Mouse (Mus musculus): ENCODE measurements around the gene Pkdcc. TPM values are rescaled to one million over a fixed set of nuclear protein-coding genes. Genes with fewer than 3 reads are reported as not detected.

Pkdcc gene
- polyA plus RNA-seq, 1 experiment from 2014 or later = 2.8 TPM

DNA sequence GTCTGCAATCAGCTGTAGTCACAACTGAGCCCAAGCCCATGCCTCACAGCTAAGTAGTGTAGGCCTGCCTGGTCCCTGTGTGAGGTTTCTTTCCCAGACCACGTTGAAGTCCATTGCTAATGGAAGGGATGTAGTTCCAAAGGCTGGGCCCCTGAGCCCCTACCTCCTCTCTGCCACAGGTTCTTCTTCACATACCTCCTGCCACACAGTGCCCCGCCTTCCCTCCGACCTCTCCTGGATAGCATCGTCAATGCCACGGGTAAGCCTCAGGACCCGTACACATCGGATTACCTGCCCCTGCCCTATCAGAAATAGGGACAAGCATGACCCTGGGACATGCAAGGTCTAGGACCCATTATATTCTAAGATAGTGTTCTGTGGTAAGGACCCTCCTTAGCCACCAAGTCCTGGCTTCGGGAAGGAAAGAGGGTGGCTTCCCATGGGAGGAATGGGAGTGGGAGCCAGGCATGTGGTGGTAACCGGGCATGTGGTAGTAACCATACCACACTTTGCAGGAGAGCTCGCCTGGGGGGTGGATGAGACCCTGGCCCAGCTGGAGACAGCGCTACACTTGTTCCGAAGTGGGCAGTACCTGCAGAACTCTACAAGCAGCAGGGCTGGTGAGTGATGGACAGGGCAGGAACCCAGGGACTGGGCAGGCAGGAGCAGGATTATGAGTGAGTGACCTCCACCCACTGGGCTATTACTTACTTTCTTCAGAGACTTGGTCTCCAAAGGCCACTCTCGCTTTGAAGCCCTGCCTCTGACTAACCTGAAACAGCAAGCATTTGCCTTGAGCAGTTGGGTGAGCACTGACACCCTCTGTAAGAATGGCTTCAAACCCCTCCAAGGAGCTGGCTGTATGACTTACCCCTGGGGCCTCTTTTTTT, 6.8 kb downstream of the Pkdcc start:
- H3K9me3 ChIP-seq (replicated peaks) = no peaks in the 10 kb centered on the region
- peaks cover 21% of the 10 kb centered on the region for H3K4me1 ChIP-seq (replicated peaks)
- 0 out of 2 replicates have a peak, but pooled peaks cover 7% of the 10 kb centered on the region for H3K36me3 ChIP-seq (replicated peaks)
- no peak overlapping the region for H3K27ac ChIP-seq (replicated peaks)
- H3K4me3 ChIP-seq (replicated peaks) = no peak overlapping the region
- WGBS (ENCODE audit: insufficient replicate concordance) = 72% methylated on average over 13 of the region's 13 CpGs
- ATAC-seq (ENCODE audit: insufficient read depth) = no peak
- no peak overlapping the region for H3K9ac ChIP-seq
- peaks cover 8% of the 10 kb centered on the region for H3K27me3 ChIP-seq
- no peak overlapping the region for H3K4me2 ChIP-seq

DNA sequence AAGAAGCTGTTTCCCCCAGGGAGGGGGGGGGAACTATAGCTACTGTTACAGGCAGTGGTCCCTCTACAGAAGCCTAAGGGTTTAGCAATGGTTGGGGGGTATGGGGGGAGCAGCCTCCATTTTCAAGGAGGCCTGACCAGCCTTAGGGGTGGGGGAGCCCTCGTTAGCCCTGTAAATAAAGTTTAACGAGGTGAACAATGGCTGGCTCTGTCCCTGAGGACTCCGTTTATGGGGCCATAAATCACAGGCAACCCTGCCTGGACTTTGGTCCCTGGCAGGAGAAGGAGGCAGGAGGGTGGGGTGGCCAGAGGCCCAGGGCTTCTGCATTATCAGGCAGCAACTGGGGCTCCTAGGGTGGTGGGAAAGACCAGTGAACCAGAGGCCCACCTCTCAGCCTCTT, 7.6 kb downstream of the Pkdcc start:
- no peak overlapping the region for H3K27ac ChIP-seq (replicated peaks)
- H3K4me1 ChIP-seq (replicated peaks) = peaks cover 21% of the 10 kb centered on the region
- H3K4me3 ChIP-seq (replicated peaks) = no peak overlapping the region
- WGBS (ENCODE audit: insufficient replicate concordance) = 37% methylated on average over 3 of the region's 3 CpGs
- no peaks in the 10 kb centered on the region for H3K9me3 ChIP-seq (replicated peaks)
- H3K4me2 ChIP-seq = no peak overlapping the region
- 0 out of 2 replicates have a peak, but pooled peaks cover 7% of the 10 kb centered on the region for H3K36me3 ChIP-seq (replicated peaks)
- ATAC-seq (ENCODE audit: insufficient read depth) = no peak
- H3K9ac ChIP-seq = no peak overlapping the region
- no peaks in the 10 kb centered on the region for H3K27me3 ChIP-seq

DNA sequence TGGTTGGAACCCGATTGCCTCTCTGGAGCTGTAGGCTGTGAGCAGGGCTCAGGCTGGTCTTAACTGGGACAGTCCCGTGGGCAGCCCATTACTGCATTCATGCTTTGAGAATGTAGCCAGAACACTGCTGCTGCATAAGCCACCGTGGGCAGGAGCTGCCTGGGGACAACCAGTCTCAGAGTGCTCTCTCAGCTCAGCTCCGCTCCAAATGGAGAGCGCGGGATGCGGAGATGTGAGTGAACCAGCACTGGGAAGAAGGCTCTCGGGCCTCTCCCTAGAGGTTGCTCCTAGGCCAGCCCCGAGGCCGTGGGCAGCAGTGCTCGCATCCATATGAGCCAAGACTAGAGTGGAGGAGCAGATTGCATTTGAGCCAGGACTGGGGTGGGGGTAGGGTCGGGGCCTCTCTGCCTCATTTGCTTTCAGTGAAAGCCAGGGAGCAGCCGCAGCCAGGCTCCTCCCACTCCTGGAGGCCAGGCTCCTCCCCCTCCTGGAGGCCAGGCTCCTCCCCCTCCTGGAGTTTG, 9.4 kb downstream of the Pkdcc start:
- H3K4me1 ChIP-seq (replicated peaks) = peaks cover 7% of the 10 kb centered on the region
- no peak for ATAC-seq (ENCODE audit: insufficient read depth)
- no peaks in the 10 kb centered on the region for H3K27me3 ChIP-seq
- H3K9me3 ChIP-seq (replicated peaks) = no peaks in the 10 kb centered on the region
- 69% methylated on average over 13 of the region's 13 CpGs for whole genome bisulfite sequencing (ENCODE audit: insufficient replicate concordance)
- no peak overlapping the region for H3K9ac ChIP-seq
- no peak overlapping the region for H3K4me3 ChIP-seq (replicated peaks)
- H3K27ac ChIP-seq (replicated peaks) = no peak overlapping the region
- H3K4me2 ChIP-seq = no peak overlapping the region
- H3K36me3 ChIP-seq (replicated peaks) = 0 out of 2 replicates have a peak, but pooled peaks cover 7% of the 10 kb centered on the region

DNA sequence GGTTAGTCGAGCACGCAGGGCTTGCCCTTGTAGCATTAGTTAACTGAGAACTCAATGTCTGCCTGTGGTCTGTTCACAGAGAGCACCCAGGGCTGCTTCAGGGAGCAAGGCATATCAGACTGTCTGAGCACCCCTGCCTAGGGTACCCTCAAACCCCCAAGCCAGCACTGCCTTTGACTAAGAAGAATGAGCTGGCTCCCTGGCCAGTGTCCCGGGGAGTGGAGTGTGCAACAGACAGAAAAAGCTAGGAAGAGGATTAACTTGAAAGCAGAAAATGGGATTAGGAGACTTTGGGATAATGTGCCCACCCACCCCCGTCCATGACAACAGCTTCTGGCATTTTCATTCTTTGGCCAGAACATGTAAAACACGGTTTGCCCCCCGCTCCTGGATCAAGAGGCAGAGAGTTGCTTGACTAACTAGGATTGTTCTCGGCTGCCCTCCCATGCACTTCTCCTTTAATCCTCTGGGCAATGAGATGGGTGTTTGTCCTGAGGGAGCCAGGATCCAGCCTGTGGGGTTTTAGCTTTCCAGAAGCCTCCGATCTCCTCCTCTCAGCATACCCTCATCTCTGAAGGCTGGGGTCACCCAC, 11.4 kb downstream of the Pkdcc start:
- Histone ChIP-seq H3K27me3 (no peaks in the 10 kb centered on the region), H3K36me3 (replicated peaks) (0 out of 2 replicates have a peak, but pooled peaks cover 4% of the 10 kb centered on the region), H3K27ac (replicated peaks) (no peak overlapping the region), H3K4me3 (replicated peaks) (no peak overlapping the region), H3K9me3 (replicated peaks) (no peaks in the 10 kb centered on the region), H3K4me2 (no peak overlapping the region), H3K4me1 (replicated peaks) (no peaks in the 10 kb centered on the region), H3K9ac (no peak overlapping the region)
- ATAC-seq (ENCODE audit: insufficient read depth) = no peak
- WGBS (ENCODE audit: insufficient replicate concordance) = 64% methylated on average over 8 of the region's 8 CpGs

DNA sequence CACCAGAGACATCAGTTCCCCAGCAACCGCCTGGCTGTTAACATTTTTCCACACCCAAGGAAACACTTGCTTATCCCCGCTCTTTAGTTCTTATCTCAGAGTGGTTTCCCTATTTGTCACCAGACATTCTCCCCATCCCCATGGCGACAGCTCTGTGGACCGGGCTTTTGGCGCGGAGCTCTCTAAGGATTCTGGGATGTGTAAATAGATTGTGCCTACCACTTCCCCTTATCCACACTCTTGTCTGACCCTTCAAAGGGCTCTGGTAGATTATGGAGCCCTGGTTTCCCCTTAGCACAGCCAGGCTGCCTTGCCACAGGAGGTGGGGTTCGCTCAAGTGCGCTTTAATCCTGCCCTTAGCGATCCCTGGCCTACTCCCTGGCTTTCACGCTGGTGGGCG, 16.3 kb downstream of the Pkdcc start:
- 44% methylated on average over 11 of the region's 11 CpGs for WGBS (ENCODE audit: insufficient replicate concordance)
- H3K9me3 ChIP-seq (replicated peaks) = no peaks in the 10 kb centered on the region
- no peak overlapping the region for H3K27ac ChIP-seq (replicated peaks)
- no peak overlapping the region for H3K4me2 ChIP-seq
- H3K27me3 ChIP-seq = no peaks in the 10 kb centered on the region
- ATAC-seq (ENCODE audit: insufficient read depth) = no peak
- H3K9ac ChIP-seq = no peak overlapping the region
- H3K36me3 ChIP-seq (replicated peaks) = no peaks in the 10 kb centered on the region
- no peak overlapping the region for H3K4me3 ChIP-seq (replicated peaks)
- no peaks in the 10 kb centered on the region for H3K4me1 ChIP-seq (replicated peaks)

DNA sequence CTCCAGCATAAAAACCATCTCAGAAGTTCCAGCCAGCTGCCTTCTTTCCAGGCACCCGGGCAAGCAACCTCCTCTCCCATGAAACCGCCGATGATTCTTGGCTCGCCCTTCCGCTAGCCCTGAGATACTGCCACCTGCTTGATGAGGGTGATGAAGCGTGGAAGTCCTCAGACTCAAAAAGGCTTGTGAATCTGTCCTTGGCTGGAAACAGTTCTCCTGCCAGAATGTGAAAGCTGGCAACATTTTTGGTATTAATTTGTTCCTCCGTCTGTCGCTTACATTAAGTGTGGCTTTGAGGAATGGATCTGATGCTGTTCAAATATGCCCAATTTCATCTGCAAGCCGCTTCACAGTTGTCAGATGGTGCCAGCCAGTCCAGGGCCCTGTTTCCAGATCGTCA, 20.1 kb downstream of the Pkdcc start:
- ATAC-seq (ENCODE audit: insufficient read depth) = no peak
- WGBS (ENCODE audit: insufficient replicate concordance) = 74% methylated on average over 10 of the region's 10 CpGs
- Histone ChIP-seq H3K4me2 (no peak overlapping the region), H3K9ac (no peak overlapping the region), H3K27me3 (no peaks in the 10 kb centered on the region), H3K4me1 (replicated peaks) (no peaks in the 10 kb centered on the region), H3K9me3 (replicated peaks) (no peaks in the 10 kb centered on the region), H3K27ac (replicated peaks) (no peak overlapping the region), H3K36me3 (replicated peaks) (no peaks in the 10 kb centered on the region), H3K4me3 (replicated peaks) (no peak overlapping the region)

DNA sequence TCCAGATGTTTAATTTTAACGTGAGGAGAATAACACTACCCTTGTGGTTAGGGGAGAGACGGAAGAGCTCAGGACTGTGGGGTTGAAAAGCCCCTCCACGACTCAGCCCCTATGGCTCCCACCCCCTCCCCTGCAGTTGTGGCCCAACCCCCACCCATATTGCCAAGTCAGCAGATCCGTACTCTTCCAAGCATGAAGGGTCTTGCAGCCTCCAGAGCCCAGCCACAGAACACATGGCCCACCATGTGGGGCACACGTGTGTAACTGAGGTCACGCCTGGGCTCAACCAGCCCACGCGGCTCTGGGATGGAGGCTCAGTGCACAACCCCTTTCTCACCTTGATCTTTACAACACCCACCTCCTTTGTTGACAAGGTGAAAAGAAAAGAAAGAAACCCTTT, 21.1 kb downstream of the Pkdcc start:
- Histone ChIP-seq H3K4me1 (replicated peaks) (no peaks in the 10 kb centered on the region), H3K9ac (no peak overlapping the region), H3K27me3 (no peaks in the 10 kb centered on the region), H3K4me3 (replicated peaks) (no peak overlapping the region), H3K27ac (replicated peaks) (no peak overlapping the region), H3K36me3 (replicated peaks) (no peaks in the 10 kb centered on the region), H3K9me3 (replicated peaks) (no peaks in the 10 kb centered on the region), H3K4me2 (no peak overlapping the region)
- WGBS (ENCODE audit: insufficient replicate concordance) = 58% methylated on average over 8 of the region's 8 CpGs
- no peak for ATAC-seq (ENCODE audit: insufficient read depth)

DNA sequence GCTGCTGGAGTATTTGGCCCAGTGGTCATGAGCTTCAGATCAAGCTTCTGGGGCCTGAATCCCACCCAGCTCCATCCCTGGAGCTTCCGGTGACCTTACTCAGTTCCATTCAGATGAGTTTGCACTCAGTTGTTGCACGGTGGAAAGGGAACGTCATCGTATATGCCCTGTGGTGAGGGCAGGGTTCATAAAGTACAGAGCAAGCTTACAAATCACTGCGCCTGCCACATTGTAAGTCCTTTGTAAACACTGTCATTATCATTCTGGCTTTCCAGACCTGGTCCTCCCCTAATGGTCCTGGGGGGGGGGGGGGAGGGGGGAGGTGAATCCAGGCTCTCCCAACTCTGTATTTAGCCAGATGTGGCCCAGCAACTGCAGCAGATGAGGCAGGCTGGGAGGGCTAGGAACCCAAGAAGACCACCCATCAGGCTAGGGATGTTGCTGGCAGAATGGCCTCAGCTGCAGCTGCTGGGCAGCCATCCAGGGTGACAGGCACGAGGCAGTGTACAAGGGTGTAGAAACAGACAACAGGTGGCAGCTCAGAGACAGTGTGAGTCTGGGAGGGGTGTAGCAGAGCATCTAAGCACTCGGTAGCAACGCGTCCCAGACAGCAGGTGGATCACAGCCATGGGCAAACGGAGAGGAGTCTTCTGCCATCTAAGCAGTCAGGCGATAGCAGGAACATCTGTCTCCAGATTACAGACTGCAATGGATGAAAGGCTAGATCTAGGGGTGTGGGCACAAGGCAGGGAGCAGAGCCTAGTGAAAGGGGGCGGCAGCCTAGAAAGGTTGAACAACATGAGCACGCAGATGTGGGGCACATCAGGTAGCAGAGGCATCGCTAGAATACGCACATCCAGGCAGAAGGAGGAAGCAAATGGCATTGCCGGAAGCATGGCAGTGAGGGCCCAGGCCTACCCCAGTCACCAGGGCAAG, 23.3 kb downstream of the Pkdcc start:
- Histone ChIP-seq H3K4me3 (replicated peaks) (no peak overlapping the region), H3K4me1 (replicated peaks) (no peaks in the 10 kb centered on the region), H3K9me3 (replicated peaks) (no peaks in the 10 kb centered on the region), H3K4me2 (no peak overlapping the region), H3K9ac (no peak overlapping the region), H3K27ac (replicated peaks) (no peak overlapping the region), H3K36me3 (replicated peaks) (no peaks in the 10 kb centered on the region), H3K27me3 (no peaks in the 10 kb centered on the region)
- ATAC-seq (ENCODE audit: insufficient read depth) = no peak
- 63% methylated on average over 16 of the region's 16 CpGs for WGBS (ENCODE audit: insufficient replicate concordance)

DNA sequence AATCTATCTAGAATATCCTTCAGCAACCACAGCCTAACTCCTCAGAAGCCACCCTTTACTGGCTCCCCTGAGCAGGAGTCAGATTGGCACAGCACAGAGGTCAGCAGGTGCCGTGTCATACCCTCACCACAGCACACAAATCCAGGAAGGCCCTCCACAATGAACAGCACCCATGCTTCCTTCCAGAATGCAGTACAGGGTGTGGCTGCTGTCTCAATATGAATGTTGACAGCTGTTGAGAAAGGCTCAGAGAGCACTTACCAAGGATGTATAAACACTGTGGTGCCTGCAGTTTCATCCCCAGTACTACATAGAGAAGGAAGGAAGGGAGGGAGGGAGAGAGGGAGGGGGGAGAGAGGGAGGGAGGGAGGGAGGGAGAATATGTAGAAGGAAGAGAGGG, 29.4 kb downstream of the Pkdcc start:
- H3K27me3 ChIP-seq = peaks cover 4% of the 10 kb centered on the region; the same call in 1 of the 2 replicates
- no peaks in the 10 kb centered on the region for H3K9me3 ChIP-seq (replicated peaks)
- no peak overlapping the region for H3K4me2 ChIP-seq
- no peak for ATAC-seq (ENCODE audit: insufficient read depth)
- no peak overlapping the region for H3K27ac ChIP-seq (replicated peaks)
- no peak overlapping the region for H3K9ac ChIP-seq
- H3K4me3 ChIP-seq (replicated peaks) = no peak overlapping the region
- 24% methylated on average over 1 of the region's 1 CpGs for WGBS (ENCODE audit: insufficient replicate concordance)
- no peaks in the 10 kb centered on the region for H3K4me1 ChIP-seq (replicated peaks)
- H3K36me3 ChIP-seq (replicated peaks) = no peaks in the 10 kb centered on the region

DNA sequence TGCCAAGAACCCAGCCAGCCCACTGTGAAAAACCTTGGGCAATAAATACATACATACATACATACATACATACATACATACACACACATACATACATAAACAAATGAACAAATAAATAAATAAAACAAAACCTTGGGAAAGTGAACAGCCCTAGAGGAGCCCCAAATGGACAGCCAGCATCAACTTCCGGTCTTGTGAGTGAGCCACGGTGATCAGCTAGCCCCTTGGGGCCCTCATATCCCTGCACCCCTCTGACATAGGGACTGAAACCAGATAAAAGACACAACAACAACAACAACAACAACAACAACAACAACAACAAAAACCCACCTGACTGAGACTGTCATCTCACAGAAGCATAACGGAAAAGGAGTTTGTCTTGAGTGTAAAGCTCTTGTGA, 30.4 kb downstream of the Pkdcc start:
- Histone ChIP-seq H3K4me3 (replicated peaks) (no peak overlapping the region), H3K4me1 (replicated peaks) (no peaks in the 10 kb centered on the region), H3K27ac (replicated peaks) (no peak overlapping the region), H3K4me2 (no peak overlapping the region), H3K27me3 (peaks cover 4% of the 10 kb centered on the region; the same call in 1 of the 2 replicates), H3K9ac (no peak overlapping the region), H3K9me3 (replicated peaks) (no peaks in the 10 kb centered on the region), H3K36me3 (replicated peaks) (no peaks in the 10 kb centered on the region)
- ATAC-seq (ENCODE audit: insufficient read depth) = no peak
- WGBS (ENCODE audit: insufficient replicate concordance) = 36% methylated on average over 3 of the region's 3 CpGs
